Mouse (Mus musculus): ENCODE measurements around the gene Fam110a.

- TF ChIP-seq CTCF (IDR thresholded peaks at IDR 0.05; ENCODE audit: low read depth) (no peak), EP300 (IDR thresholded peaks at IDR 0.05; ENCODE audit: low read depth) (no peak)
Measured at GRCm38 (mm10) chr2:151961284-151962196, 18.5 kb downstream of the Fam110a start.

Data from liver, embryonic 14.5 days (tissue).